Mouse (Mus musculus): Measurements from ENCODE around the gene Csnk1d. TPM values are rescaled to one million over a fixed set of nuclear protein-coding genes. Genes with fewer than 3 reads are reported as not detected.

The Csnk1d gene
- polyA plus RNA-seq, 1 experiment from 2014 or later = 147 TPM

DNA sequence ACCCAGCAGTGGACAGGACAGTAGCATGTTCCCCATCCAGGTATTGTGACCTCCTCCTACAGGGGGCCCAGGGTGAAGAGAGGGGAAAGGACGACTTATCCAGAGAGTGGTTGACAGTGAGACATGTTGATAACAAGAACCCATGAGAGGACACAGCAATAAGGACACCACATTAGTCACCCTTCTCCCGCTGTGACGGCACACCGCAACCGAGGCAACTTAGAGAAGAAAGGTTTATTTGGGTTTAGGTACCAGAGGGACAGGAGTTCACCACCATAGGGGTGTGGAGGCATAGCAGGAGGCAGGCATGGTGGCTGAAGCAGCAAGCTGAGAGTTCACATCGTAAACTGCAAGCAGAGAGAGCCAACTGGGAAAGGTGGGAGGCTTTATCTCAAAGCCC, 15.1 kb upstream of the Csnk1d start:
- H3K27ac ChIP-seq = no peak overlapping the region
- H3K4me3 ChIP-seq = no peak overlapping the region
- no peak for ATAC-seq (ENCODE audit: low FRiP score)
- no peaks in the 10 kb centered on the region for H3K4me1 ChIP-seq (replicated peaks)
- no peaks in the 10 kb centered on the region for H3K36me3 ChIP-seq
- H3K4me2 ChIP-seq = no peak overlapping the region
- no peak overlapping the region for H3K9ac ChIP-seq
- H3K27me3 ChIP-seq = no peaks in the 10 kb centered on the region
- WGBS = 72% methylated on average over 6 of the region's 6 CpGs
- no peaks in the 10 kb centered on the region for H3K9me3 ChIP-seq

DNA sequence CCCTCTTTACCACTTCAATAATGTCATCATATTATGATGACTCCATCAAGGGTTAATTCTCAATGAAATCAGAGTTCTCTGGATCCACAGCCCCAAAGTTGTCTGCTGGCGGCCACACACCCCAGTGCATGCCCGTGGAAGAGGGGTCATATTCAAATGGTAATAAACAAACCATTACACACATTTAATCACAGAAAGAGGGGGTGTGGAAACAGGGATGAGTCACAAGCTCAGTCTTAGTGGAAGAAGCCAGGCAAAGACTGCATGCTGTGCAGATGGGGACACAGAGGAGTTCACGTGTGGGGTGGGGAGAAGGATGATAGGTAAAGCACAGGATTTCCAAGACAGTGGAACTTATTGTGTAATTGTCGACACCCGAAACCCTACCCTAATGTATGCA, 13.2 kb upstream of the Csnk1d start:
- H3K9ac ChIP-seq = no peak overlapping the region
- no peak overlapping the region for H3K4me3 ChIP-seq
- no peak overlapping the region for H3K27ac ChIP-seq
- no peaks in the 10 kb centered on the region for H3K4me1 ChIP-seq (replicated peaks)
- H3K27me3 ChIP-seq = no peaks in the 10 kb centered on the region
- no peaks in the 10 kb centered on the region for H3K9me3 ChIP-seq
- H3K36me3 ChIP-seq = no peaks in the 10 kb centered on the region
- no peak overlapping the region for H3K4me2 ChIP-seq
- 62% methylated on average over 5 of the region's 5 CpGs for WGBS
- no peak for ATAC-seq (ENCODE audit: low FRiP score)

- Histone ChIP-seq H3K36me3 (0 out of 2 replicates have a peak, but pooled peaks cover 4% of the 10 kb centered on the region), H3K4me1 (replicated peaks) (no peaks in the 10 kb centered on the region), H3K27ac (no peak overlapping the region), H3K9ac (no peak overlapping the region), H3K4me3 (no peak overlapping the region), H3K4me2 (no peak overlapping the region), H3K27me3 (no peaks in the 10 kb centered on the region), H3K9me3 (no peaks in the 10 kb centered on the region)
- ATAC-seq (ENCODE audit: low FRiP score) = no peak
- WGBS = 70% methylated on average over 4 of the region's 4 CpGs
These were observed 10.8 kb upstream of the Csnk1d start for GRCm38 (mm10) chr11:121001966-121002365.

DNA sequence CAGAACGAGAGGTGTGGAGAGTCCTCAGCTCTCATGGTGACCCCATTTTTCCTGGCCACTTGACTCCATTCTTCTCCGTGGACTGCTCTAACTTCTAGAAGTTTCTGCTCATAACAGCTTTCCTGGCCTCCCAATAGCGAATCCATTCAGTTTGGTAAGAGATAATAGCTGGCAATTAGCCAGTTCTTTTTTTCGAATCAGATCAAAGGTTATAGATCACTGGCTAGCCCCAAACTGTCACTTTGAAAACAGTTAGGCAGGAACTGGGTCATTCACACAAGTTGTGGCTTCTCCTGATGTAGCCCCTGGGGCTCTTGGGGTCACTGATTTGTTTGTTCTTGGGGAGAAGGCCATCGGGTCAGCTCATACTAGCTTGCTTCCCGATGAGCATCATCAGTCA, 3.6 kb upstream of the Csnk1d start:
- Histone ChIP-seq H3K4me2 (no peak overlapping the region), H3K36me3 (0 out of 2 replicates have a peak, but pooled peaks cover 4% of the 10 kb centered on the region), H3K4me3 (no peak overlapping the region), H3K27me3 (no peaks in the 10 kb centered on the region), H3K4me1 (replicated peaks) (peaks cover 27% of the 10 kb centered on the region), H3K9me3 (no peaks in the 10 kb centered on the region), H3K9ac (no peak overlapping the region), H3K27ac (no peak overlapping the region)
- no peak for ATAC-seq (ENCODE audit: low FRiP score)
- 87% methylated on average over 6 of the region's 6 CpGs for WGBS

DNA sequence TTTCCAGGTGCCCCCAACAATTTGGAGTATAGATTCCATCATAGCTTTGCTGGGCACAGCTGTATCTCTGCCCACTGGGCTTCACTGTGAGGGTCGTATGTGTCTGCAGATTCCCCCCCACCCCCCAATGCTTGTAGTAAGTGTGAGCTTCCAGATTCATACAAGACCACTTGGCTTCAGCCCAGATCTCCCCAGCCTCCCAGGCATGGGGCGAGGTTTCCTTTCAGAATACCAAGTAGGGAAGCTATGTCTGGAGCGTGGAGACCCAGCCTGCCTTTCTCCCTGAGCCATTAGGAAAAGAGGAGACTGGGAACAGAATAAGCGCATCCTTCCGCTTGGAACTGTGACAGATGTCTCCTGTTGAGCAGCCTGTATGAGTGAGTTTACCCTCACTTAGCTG, 2.5 kb upstream of the Csnk1d start:
- Histone ChIP-seq H3K4me1 (replicated peaks) (peaks cover 38% of the 10 kb centered on the region), H3K9me3 (no peaks in the 10 kb centered on the region), H3K27ac (no peak overlapping the region), H3K4me3 (no peak overlapping the region), H3K9ac (no peak overlapping the region), H3K4me2 (no peak overlapping the region), H3K36me3 (0 out of 2 replicates have a peak, but pooled peaks cover 4% of the 10 kb centered on the region), H3K27me3 (no peaks in the 10 kb centered on the region)
- 70% methylated on average over 5 of the region's 5 CpGs for WGBS
- ATAC-seq (ENCODE audit: low FRiP score) = no peak

DNA sequence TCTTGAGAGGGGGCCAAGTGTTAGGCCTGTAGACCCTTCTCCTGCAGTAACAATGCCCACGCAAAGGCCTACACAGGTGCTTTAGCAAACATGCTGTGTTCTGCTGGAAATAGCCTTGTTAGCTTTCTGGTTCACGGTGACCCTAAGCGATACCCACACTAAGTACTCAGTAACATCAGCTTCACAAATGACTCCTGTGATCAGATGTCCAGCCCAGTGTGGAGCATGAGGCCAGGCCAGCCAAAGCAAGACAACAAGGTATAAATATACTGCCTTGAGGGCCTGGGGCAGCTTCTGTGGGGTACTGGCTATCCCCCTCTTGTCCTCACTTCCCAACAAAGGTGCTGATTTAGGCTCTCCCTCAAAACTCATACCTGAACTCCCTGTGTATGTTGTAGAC, 1.9 kb upstream of the Csnk1d start:
- H3K36me3 ChIP-seq = 0 out of 2 replicates have a peak, but pooled peaks cover 4% of the 10 kb centered on the region
- no peaks in the 10 kb centered on the region for H3K9me3 ChIP-seq
- H3K9ac ChIP-seq = no peak overlapping the region
- H3K4me3 ChIP-seq = no peak overlapping the region
- H3K27me3 ChIP-seq = no peaks in the 10 kb centered on the region
- WGBS = 96% methylated on average over 3 of the region's 3 CpGs
- no peak overlapping the region for H3K4me2 ChIP-seq
- peaks cover 44% of the 10 kb centered on the region for H3K4me1 ChIP-seq (replicated peaks)
- no peak overlapping the region for H3K27ac ChIP-seq
- ATAC-seq (ENCODE audit: low FRiP score) = no peak

- Histone ChIP-seq H3K27ac (peak overlapping the region; percentile 97), H3K9ac (peak overlapping the region; percentile 100), H3K4me2 (peak overlapping the region; percentile 64), H3K4me1 (replicated peaks) (peaks cover 56% of the 10 kb centered on the region), H3K4me3 (peak overlapping the region; percentile 99), H3K9me3 (no peaks in the 10 kb centered on the region), H3K36me3 (no peaks in the 10 kb centered on the region), H3K27me3 (no peaks in the 10 kb centered on the region)
- ATAC-seq (ENCODE audit: low FRiP score) = no peak; the same call in 1 of the 2 replicates
- WGBS = 82% methylated on average over 3 of the region's 3 CpGs
These were observed 661 bp upstream of the Csnk1d start for GRCm38 (mm10) chr11:120991791-120992190.

- H3K9me3 ChIP-seq = no peaks in the 10 kb centered on the region
- ATAC-seq (ENCODE audit: low FRiP score) = peak; percentile 50; the same call in 1 of the 2 replicates
- peak overlapping the region; percentile 100 for H3K9ac ChIP-seq
- H3K4me3 ChIP-seq = peak overlapping the region; percentile 99
- H3K4me1 ChIP-seq (replicated peaks) = peaks cover 59% of the 10 kb centered on the region
- H3K27ac ChIP-seq = peak overlapping the region; percentile 97
- under 1% methylated on average over 25 of the region's 35 CpGs for WGBS
- peaks cover 12% of the 10 kb centered on the region for H3K36me3 ChIP-seq
- no peaks in the 10 kb centered on the region for H3K27me3 ChIP-seq
- peak overlapping the region; percentile 81 for H3K4me2 ChIP-seq
These were observed 876 bp downstream of the Csnk1d start for GRCm38 (mm10) chr11:120990126-120990781.

GRCm38 (mm10) chr11:120989523-120989922, 1.6 kb downstream of the Csnk1d start:
- Histone ChIP-seq H3K27ac (no peak overlapping the region), H3K4me1 (replicated peaks) (peaks cover 64% of the 10 kb centered on the region), H3K9ac (peak overlapping the region; percentile 100), H3K4me3 (peak overlapping the region; percentile 99), H3K36me3 (peaks cover 18% of the 10 kb centered on the region), H3K27me3 (no peaks in the 10 kb centered on the region), H3K4me2 (peak overlapping the region; percentile 81), H3K9me3 (no peaks in the 10 kb centered on the region)
- 39% methylated on average over 1 of the region's 1 CpGs for WGBS
- no peak for ATAC-seq (ENCODE audit: low FRiP score)

DNA sequence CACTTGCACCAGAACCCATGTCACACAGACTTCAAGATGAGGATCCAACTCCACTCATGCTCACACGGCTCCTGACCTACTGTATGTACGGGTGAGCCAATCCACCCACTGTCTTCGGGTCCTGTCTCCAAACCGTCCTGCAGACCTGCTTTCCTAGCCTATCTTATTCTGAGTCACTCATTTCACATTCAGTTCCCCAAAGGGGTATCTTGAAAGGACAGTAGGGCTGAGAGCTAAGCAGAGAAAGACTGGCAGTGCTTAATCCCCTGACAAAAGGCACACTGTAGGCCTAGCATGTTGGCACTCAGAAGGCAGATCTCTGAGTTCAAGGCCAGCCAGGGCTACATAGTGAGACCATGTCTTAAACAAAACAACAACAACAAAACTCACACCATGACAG, 2.7 kb downstream of the Csnk1d start:
- peak overlapping the region; percentile 100 for H3K9ac ChIP-seq
- peaks cover 27% of the 10 kb centered on the region for H3K36me3 ChIP-seq
- H3K27me3 ChIP-seq = no peaks in the 10 kb centered on the region
- H3K27ac ChIP-seq = no peak overlapping the region
- ATAC-seq (ENCODE audit: low FRiP score) = no peak
- WGBS = 84% methylated on average over 4 of the region's 4 CpGs
- H3K4me1 ChIP-seq (replicated peaks) = peaks cover 60% of the 10 kb centered on the region
- peak overlapping the region; percentile 81 for H3K4me2 ChIP-seq
- no peaks in the 10 kb centered on the region for H3K9me3 ChIP-seq
- peak overlapping the region; percentile 99 for H3K4me3 ChIP-seq

DNA sequence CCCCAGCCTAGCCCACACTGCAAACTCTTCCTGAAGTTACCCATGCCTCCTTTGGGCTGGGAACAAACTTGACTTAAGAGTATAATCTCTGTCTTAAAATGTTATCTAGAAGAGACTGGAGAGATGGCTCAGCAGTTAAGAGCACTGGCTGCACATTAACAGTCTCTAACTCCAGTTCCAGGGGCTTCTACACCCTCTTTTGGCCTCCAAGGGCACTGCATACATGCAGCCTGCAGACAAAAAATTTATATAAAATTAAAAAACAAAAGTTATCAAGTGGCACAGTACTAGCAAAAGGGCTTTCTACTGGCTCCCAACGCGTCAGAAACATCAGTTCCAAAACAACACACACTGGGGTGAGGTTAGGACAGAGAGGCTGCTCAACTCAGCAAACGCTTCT, 3.5 kb downstream of the Csnk1d start:
- ATAC-seq (ENCODE audit: low FRiP score) = no peak
- no peak overlapping the region for H3K27ac ChIP-seq
- H3K4me3 ChIP-seq = no peak overlapping the region
- 89% methylated on average over 3 of the region's 3 CpGs for WGBS
- H3K4me1 ChIP-seq (replicated peaks) = peaks cover 52% of the 10 kb centered on the region
- H3K27me3 ChIP-seq = no peaks in the 10 kb centered on the region
- H3K9me3 ChIP-seq = no peaks in the 10 kb centered on the region
- peaks cover 34% of the 10 kb centered on the region for H3K36me3 ChIP-seq
- H3K4me2 ChIP-seq = no peak overlapping the region
- H3K9ac ChIP-seq = no peak overlapping the region

DNA sequence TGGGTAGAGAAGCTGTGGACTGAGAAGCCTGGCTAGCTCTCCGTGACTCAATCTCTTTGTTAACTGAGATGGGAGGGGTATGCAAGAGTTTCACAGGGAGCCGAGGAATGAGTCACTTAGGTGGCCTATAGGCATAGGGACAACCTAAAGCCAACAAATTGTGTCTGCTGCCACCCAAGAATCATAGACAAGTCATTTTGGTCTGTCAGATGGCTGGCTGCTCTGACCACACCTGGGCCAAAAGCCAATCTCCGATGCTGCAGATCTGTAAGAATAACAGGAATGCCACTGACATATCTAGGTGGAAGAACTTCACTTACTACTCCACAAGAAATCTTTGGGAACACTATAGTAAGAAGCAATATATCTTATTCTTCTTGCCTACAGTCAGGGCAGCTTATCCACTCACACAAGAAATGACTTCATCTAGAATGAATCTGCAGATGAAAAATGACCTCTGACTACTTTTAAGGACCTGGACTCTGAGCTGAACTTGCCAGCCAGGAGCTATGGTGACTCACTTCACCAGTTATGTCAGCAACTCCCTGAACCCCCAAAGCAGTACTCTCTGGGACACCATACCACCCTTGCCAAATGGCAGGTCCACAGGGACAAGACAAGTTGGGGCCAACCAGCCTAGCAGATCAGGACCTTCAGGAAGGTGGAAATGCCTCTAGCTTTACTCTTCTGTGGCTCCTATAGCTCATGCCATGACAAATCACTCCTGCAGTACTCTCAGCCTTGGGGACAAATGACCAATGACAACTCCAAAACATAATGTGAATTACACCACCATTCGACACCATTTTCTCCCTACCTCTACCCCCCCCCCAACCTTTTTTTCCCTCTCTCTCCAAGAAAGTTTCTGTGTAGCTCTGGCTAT, 6.4 kb downstream of the Csnk1d start:
- H3K36me3 ChIP-seq = peaks cover 62% of the 10 kb centered on the region
- H3K9ac ChIP-seq = no peak overlapping the region
- H3K9me3 ChIP-seq = no peaks in the 10 kb centered on the region
- 87% methylated on average over 4 of the region's 4 CpGs for WGBS
- no peak overlapping the region for H3K4me3 ChIP-seq
- H3K4me1 ChIP-seq (replicated peaks) = peaks cover 37% of the 10 kb centered on the region
- H3K27ac ChIP-seq = no peak overlapping the region
- no peak overlapping the region for H3K4me2 ChIP-seq
- no peak for ATAC-seq (ENCODE audit: low FRiP score)
- no peaks in the 10 kb centered on the region for H3K27me3 ChIP-seq
